Mouse (Mus musculus) kidney, adult 18-20 months (tissue): ENCODE data around the gene Arnt.
"Not testable (repeated sequence)": the region's sequence is repeated elsewhere in the genome, so short reads cannot be mapped to it uniquely, and the experiment has no call there.

ENCODE experiments used
- DNase-seq: peaks from one replicate; pipeline ENCODE4 v3.0.0; 2021

Arnt gene

GRCm38 (mm10) chr3:95434136-95434982 is at the start of gene Arnt:
Gene Arnt, plus strand, starts transcription at chr3:95434388.
- peak; percentile 93 for DNase-seq

DNA sequence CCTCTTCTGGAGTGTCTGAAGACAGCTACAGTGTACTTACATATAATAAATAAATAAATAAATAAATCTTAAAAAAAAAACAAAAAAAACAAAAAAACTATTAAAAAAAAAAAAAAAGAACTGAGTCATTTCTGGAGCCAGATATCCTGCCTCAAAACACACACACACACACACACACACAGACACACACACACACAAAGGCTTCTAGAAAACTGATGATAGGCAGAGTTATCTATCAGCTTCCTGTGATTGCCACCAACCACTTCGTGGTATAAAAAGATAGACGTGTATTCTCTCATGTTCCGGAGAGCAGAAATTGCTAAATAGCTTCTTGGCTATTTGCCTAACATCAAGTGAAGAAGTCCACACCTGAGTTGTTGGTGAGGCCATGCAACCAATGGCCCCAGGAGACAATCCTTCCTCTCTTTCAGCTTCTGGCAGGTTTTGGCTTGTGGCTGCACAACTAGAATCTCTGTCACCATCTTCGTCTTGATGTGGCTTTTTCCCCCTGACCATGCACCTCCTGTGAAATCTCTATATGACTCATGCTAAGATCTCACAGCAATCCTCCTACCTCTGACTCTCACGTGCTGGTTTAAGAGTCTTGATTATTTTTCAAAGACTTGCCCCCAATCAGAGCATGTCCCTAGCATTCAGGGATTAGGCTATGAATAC is 48.6 kb upstream of the Arnt start:
- DNase-seq = no peak

- DNase-seq = peak; percentile 12
Measured at GRCm38 (mm10) chr3:95394385-95394784, 39.8 kb upstream of the Arnt start.

DNA sequence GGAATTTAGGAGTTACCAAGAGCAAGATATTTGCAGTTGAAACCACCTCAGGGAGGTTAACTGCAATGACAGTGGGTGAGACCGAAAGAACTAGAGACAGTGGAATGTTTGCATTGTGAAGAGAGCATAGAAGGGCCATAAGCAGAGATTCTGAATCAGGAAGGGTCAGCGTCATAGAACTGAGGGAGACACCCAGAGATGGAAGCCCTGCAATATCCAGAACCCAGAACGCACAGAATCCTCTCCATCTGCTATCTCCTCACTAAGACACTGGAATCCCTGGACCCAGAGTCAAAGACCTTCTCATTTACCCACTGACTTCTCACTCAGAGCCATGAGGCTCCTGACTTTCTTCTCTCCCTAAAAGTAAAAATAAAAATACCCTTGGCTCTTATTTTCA is 31.4 kb upstream of the Arnt start, which contains the start of gene 4930558C23Rik:
4930558C23Rik (minus strand) TSS at position 101 of the 400 bp plus-strand sequence.
- DNase-seq = no peak

- DNase-seq = no peak
Measured at GRCm38 (mm10) chr3:95407728-95408127, 26.5 kb upstream of the Arnt start.

- no peak for DNase-seq
Measured at GRCm38 (mm10) chr3:95408852-95409251, 25.3 kb upstream of the Arnt start.

GRCm38 (mm10) chr3:95412268-95412667 is 21.9 kb upstream of the Arnt start:
- no peak for DNase-seq

GRCm38 (mm10) chr3:95417866-95418265 is 16.3 kb upstream of the Arnt start:
- no peak for DNase-seq

DNA sequence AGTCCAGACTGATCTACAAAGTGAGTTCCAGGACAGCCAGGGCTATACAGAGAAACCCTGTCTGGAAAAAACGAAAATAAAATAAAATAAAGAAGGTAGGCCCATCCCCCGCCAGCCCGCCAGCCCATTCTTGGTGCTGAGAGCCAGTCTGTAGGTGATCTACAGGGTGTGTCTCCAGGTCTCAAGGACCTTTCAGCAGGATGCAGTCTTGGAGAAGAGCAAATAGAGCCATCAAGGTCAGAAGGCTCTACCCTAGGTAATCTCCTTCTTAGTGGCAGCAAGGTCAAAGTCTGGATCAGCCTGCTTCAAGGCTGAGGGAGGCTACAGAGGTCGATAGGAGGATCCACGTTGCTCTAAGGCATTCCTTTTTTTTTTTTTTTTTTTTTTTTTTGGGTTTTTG is 7.7 kb upstream of the Arnt start:
- DNase-seq = not testable (repeated sequence)

- DNase-seq = not testable (repeated sequence)
Measured at GRCm38 (mm10) chr3:95427117-95427890, 6.9 kb upstream of the Arnt start.

- DNase-seq = not testable (repeated sequence)
Measured at GRCm38 (mm10) chr3:95427891-95428238, 6.3 kb upstream of the Arnt start.

- not testable (repeated sequence) for DNase-seq
Measured at GRCm38 (mm10) chr3:95428423-95428822, 5.8 kb upstream of the Arnt start.

- no peak for DNase-seq
Measured at GRCm38 (mm10) chr3:95433301-95433915, 780 bp upstream of the Arnt start.

- DNase-seq = no peak
Measured at GRCm38 (mm10) chr3:95434983-95435370, 789 bp downstream of the Arnt start.

DNA sequence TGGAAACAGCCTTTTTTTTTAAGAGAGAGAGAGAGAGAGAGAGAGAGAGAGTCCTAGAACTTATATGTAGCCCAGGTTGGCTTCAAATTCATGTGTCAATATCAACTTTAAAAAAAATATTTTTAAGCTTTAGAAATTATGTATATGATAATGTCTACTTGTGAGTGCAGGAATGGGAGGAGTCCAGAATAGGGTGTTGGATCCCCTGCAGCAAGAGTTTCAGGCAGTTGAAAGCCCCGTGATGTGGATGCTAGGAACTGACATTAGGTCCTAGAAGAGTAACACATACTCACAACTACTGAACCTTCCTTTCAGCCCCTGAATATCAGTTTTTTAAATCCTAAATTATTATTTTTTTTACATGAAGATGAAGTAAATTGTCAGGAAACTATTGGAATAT is 1.4 kb downstream of the Arnt start:
- DNase-seq = no peak

DNA sequence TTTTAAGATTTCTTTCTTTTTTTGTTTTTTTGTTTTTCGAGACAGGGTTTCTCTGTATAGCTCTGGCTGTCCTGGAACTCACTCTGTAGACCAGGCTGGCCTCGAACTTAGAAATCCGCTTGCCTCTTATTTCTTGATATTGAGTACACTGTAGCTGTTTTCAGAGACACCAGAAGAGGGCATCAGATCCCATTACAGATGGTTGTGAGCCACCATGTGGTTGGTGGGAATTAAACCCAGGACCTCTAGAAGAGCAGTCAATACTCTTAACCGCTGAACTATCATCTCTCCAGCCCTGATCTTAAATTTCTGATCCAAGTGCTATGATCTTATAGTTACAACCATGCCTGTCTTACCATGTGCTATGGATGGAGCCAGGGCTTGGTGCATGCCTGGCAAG is 4.4 kb downstream of the Arnt start:
- DNase-seq = not testable (repeated sequence)

- DNase-seq = no peak
Measured at GRCm38 (mm10) chr3:95439670-95440069, 5.5 kb downstream of the Arnt start.

GRCm38 (mm10) chr3:95442406-95443117 is 8.4 kb downstream of the Arnt start:
- no peak for DNase-seq

DNA sequence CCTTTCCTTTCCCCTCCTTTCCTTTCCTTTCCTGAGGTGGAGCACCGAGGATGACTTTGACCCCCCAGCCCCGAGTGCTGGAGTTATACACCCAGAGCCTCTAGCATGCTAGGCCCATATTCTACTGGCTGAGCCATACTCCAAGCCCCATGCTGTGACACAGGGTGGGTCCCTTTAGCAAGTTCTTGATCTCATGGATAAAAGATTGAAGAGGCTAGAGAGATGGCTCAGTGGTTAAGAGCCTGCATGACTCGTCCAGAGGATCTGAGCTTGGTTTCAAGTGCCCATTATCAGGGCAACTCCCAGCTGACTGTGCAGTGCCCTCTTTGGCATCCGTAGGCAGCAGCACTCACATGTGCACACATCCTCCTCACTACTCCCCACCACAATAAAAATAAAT is 11.1 kb downstream of the Arnt start:
- no peak for DNase-seq

- peak; percentile 37 for DNase-seq
Measured at GRCm38 (mm10) chr3:95450408-95450807, 16.2 kb downstream of the Arnt start.

GRCm38 (mm10) chr3:95450915-95451314 is 16.7 kb downstream of the Arnt start:
- no peak for DNase-seq

GRCm38 (mm10) chr3:95456367-95456766 is 22.2 kb downstream of the Arnt start:
- DNase-seq = no peak
